Comparison of ENCODE assay signal across 16 mouse cellular contexts in genomic region chr17:44053427-44053826, GRCm38 (mm10). TPM values are rescaled to one million over a fixed set of nuclear protein-coding genes. Genes with fewer than 3 reads are reported as not detected.
DNase-seq lines count a peak whose midpoint lies in the region; ATAC-seq lines count a peak whose summit lies in the region.
"Had no signal": no experiment of that assay in that cellular context is flagged by ENCODE, and none has a peak within 500 bp of the region (broad histone marks: within the 10 kb centered on the region; RNA-seq: fewer than 3 reads in every experiment).

No protein-coding gene starts in this region.

- no peaks in the 10 kb centered on the region for H3K27me3 ChIP-seq in hindbrain, embryonic 10.5 days (ENCODE audit: insufficient read depth, poor library complexity, severe bottlenecking)
- H3K27me3 ChIP-seq: midbrain, embryonic 12.5 days had no signal

- ATAC-seq in hematopoietic stem cell, adult 5-6 weeks (replicated peaks in 1 of 2; ENCODE audit: insufficient read depth in 1 of 2, low FRiP score in 2 of 2, low TSS enrichment in 1 of 2, low read depth in 1 of 2, poor library complexity in 2 of 2, severe bottlenecking in 2 of 2) = peak; percentile 98
- no peak for ATAC-seq in frontal cortex, adult (ENCODE audit: low TSS enrichment)

- H3K27ac ChIP-seq in hindbrain, embryonic 10.5 days = no peak overlapping the region
- H3K27ac ChIP-seq: heart, embryonic 10.5 days; midbrain, embryonic 12.5 days had no signal

- WGBS in hindbrain, embryonic 10.5 days = 77% methylated on average over 4 of the region's 4 CpGs

- peak; percentile 3 for DNase-seq in kidney, adult 9 months
- DNase-seq in kidney, postnatal 14 days = no peak
- DNase-seq in A20 (ENCODE audit: low read depth, low spot score) = peak; percentile 78
- DNase-seq in natural killer cell, adult 2 months (ENCODE audit: low spot score in 2 of 2) = peak; percentile 30 to 56
- DNase-seq in right cerebral cortex, postnatal 10 days (ENCODE audit: low spot score in 2 of 2) = no peak
- DNase-seq in hindbrain, embryonic 10.5 days (ENCODE audit: low spot score) = no peak
- DNase-seq: adrenal gland, postnatal 25 days; cerebellum, adult 8-10 months; gastrocnemius, postnatal 14 days; heart, postnatal 14 days; kidney, adult 8-10 months; right cerebral cortex, postnatal 4 days had no signal

- H3K9me3 ChIP-seq in hindbrain, embryonic 10.5 days = no peaks in the 10 kb centered on the region
- H3K9me3 ChIP-seq: heart, embryonic 10.5 days; midbrain, embryonic 12.5 days had no signal

- H3K4me3 ChIP-seq in hindbrain, embryonic 10.5 days = no peak overlapping the region
- H3K4me3 ChIP-seq: heart, embryonic 10.5 days; midbrain, embryonic 12.5 days had no signal

- H3K36me3 ChIP-seq in hindbrain, embryonic 10.5 days = no peaks in the 10 kb centered on the region
- H3K36me3 ChIP-seq: heart, embryonic 10.5 days; midbrain, embryonic 12.5 days had no signal

- no peaks in the 10 kb centered on the region for H3K4me1 ChIP-seq in hindbrain, embryonic 10.5 days (replicated peaks)
- H3K4me1 ChIP-seq: heart, embryonic 10.5 days; midbrain, embryonic 12.5 days had no signal

RNA-seq across cellular contexts. Expression of gene Enpp5, which starts 25.2 kb away (rescaled TPM):
- total RNA-seq in hematopoietic stem cell, adult 5-6 weeks (2017) = 29.9 and 34.1 TPM in 2 replicates
- 9.2 and 17.1 TPM in 2 replicates for polyA plus RNA-seq in hindbrain, embryonic 10.5 days (2016; fragmentation: Nextera tagmentation; extraction: Ambion mirVana)

RNA-seq across cellular contexts. Expression of gene Enpp4, which starts 52.2 kb away (rescaled TPM):
- 17.0 and 19.5 TPM in 2 replicates for total RNA-seq in hematopoietic stem cell, adult 5-6 weeks (2017)
- 2.1 and 2.3 TPM in 2 replicates for polyA plus RNA-seq in hindbrain, embryonic 10.5 days (2016; fragmentation: Nextera tagmentation; extraction: Ambion mirVana)

Comparison
In these comparisons a context has a peak if more than half of its experiments do, and no peak if none do; other contexts are left out.
1. DNase-seq: peak in kidney, adult 9 months (single experiment), A20 (single experiment) and natural killer cell, adult 2 months (2 of 2); none in kidney, postnatal 14 days (single experiment), right cerebral cortex, postnatal 10 days (0 of 2) and hindbrain, embryonic 10.5 days (single experiment).